In the genomic region with DNA sequence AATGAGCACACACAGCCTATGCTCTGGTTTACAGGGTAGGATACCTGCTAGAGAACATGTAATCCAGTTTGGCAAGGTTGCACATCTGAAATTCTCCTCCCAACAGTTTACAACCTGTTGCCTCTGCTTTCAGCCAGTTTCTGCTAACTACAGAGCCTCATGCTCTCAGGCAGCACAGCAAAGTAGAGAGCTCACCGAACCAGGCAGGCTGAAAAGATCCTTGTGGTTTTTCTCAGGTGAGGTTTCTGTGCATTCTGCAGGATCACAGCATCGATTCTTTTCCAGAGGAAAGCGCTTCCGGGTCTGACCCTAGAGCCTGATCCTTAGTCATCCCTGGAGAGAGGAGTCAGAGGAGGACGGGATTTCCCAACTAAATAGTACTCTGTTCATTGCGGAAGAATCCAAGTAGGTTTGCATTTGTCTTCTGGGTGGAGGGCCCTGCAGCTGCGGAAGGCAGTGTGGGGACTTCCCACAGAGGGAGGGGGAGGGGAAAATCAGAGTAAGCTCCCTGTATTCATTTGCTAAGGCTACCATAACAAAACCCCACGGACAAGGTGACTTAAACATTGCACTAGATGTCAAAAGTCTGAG, we compare ENCODE assay signal across 11 mouse cellular contexts. TPM values are rescaled to one million over a fixed set of nuclear protein-coding genes. Genes with fewer than 3 reads are reported as not detected.
DNase-seq lines count a peak whose midpoint lies in the region; ATAC-seq and TF ChIP-seq lines count a peak whose summit lies in the region.
"Had no signal": no experiment of that assay in that cellular context is flagged by ENCODE, and none has a peak within 500 bp of the region (broad histone marks: within the 10 kb centered on the region; RNA-seq: fewer than 3 reads in every experiment).

No protein-coding gene starts in this region.

- TF ChIP-seq POLR2A in ES-Bruce4 (IDR thresholded peaks at IDR 0.05; ENCODE audit: insufficient read depth, low read length) = peak; percentile 32
- TF ChIP-seq POLR2A in thymus, adult 2 months (IDR thresholded peaks at IDR 0.05; ENCODE audit: control insufficient read depth, extremely low read depth, insufficient read depth, low read length, poor library complexity) = no peak

- 51% methylated on average over 8 of the region's 8 CpGs for WGBS in heart, embryonic 12.5 days
- WGBS in intestine, embryonic 16.5 days = 40% methylated on average over 8 of the region's 8 CpGs
- WGBS in thymus, adult 2 months = 62% methylated on average over 8 of the region's 8 CpGs

- H3K4me3 ChIP-seq in heart, embryonic 12.5 days = no peak overlapping the region
- peak overlapping the region; percentile 84 for H3K4me3 ChIP-seq in ES-Bruce4 (ENCODE audit: low read depth, low read length)
- no peak overlapping the region for H3K4me3 ChIP-seq in intestine, embryonic 16.5 days (ENCODE audit: low read length)
- no peak overlapping the region for H3K4me3 ChIP-seq in thymus, adult 2 months (ENCODE audit: control insufficient read depth, insufficient read depth, low read length)
- H3K4me3 ChIP-seq: hindbrain, embryonic 10.5 days had no signal

- no peaks in the 10 kb centered on the region for H3K9me3 ChIP-seq in heart, embryonic 12.5 days (replicated peaks)
- H3K9me3 ChIP-seq in ES-Bruce4 (replicated peaks; ENCODE audit: control insufficient read depth, insufficient read depth, low read length, poor library complexity, severe bottlenecking) = no peaks in the 10 kb centered on the region; the same call in 1 of the 2 replicates
- H3K9me3 ChIP-seq in intestine, embryonic 16.5 days (ENCODE audit: control insufficient read depth, low read length) = no peaks in the 10 kb centered on the region
- H3K9me3 ChIP-seq: hindbrain, embryonic 10.5 days had no signal

- H3K27ac ChIP-seq in heart, embryonic 12.5 days (ENCODE audit: poor library complexity, severe bottlenecking) = no peak overlapping the region
- peak overlapping the region; percentile 99 for H3K27ac ChIP-seq in ES-Bruce4 (ENCODE audit: insufficient read depth, low read length)
- 0 out of 2 replicates have a peak overlapping the region, but pooled peaks have one; percentile 0 for H3K27ac ChIP-seq in intestine, embryonic 16.5 days (ENCODE audit: low read length)
- H3K27ac ChIP-seq in thymus, adult 2 months (ENCODE audit: control insufficient read depth, insufficient read depth, low read length) = peak overlapping the region; percentile 59; the same call in 1 of the 2 replicates
- H3K27ac ChIP-seq: hindbrain, embryonic 10.5 days had no signal

- 0 out of 2 replicates have a peak overlapping the region, but pooled peaks have one; percentile 24 for H3K9ac ChIP-seq in heart, embryonic 12.5 days
- H3K9ac ChIP-seq in ES-Bruce4 (ENCODE audit: low read depth, poor library complexity, severe bottlenecking) = peak overlapping the region; percentile 78
- no peak overlapping the region for H3K9ac ChIP-seq in intestine, embryonic 16.5 days (ENCODE audit: low read depth, low read length)

- intact Hi-C loops in heart, postnatal 36 days (cut with DNase I) = no loop called here

- DNase-seq in heart, postnatal 36 days = no peak
- peak; percentile 43 for DNase-seq in thymus, adult 2 months
- no peak for DNase-seq in right cerebral cortex, adult 2 months (ENCODE audit: low spot score in 2 of 2)
- no peak for DNase-seq in cerebellum, adult 11 months
- DNase-seq: adrenal gland, adult 2 months; cerebellum, postnatal 14 days had no signal

- peaks cover 10% of the 10 kb centered on the region for H3K4me1 ChIP-seq in heart, embryonic 12.5 days (replicated peaks)
- peaks cover 5% of the 10 kb centered on the region for H3K4me1 ChIP-seq in ES-Bruce4 (ENCODE audit: control insufficient read depth, insufficient read depth, low read length)
- no peaks in the 10 kb centered on the region for H3K4me1 ChIP-seq in intestine, embryonic 16.5 days (ENCODE audit: control insufficient read depth, insufficient read depth, low read length)
- peaks cover 11% of the 10 kb centered on the region for H3K4me1 ChIP-seq in thymus, adult 2 months (replicated peaks; ENCODE audit: control insufficient read depth, insufficient read depth, low read length)

- no peak for TF ChIP-seq CTCF in ES-Bruce4 (IDR thresholded peaks at IDR 0.05; ENCODE audit: low read depth, low read length)
- TF ChIP-seq CTCF in thymus, adult 2 months (IDR thresholded peaks at IDR 0.05; ENCODE audit: borderline replicate concordance, control insufficient read depth, extremely low read depth, insufficient read depth, low read length, poor library complexity) = no peak

- peak; percentile 99 for TF ChIP-seq EP300 in ES-Bruce4 (IDR thresholded peaks at IDR 0.05; ENCODE audit: insufficient read depth, low read depth, low read length)

- no peaks in the 10 kb centered on the region for H3K27me3 ChIP-seq in heart, embryonic 12.5 days (replicated peaks)
- no peaks in the 10 kb centered on the region for H3K27me3 ChIP-seq in ES-Bruce4 (ENCODE audit: control insufficient read depth, insufficient read depth, low read length, poor library complexity, severe bottlenecking)
- no peaks in the 10 kb centered on the region for H3K27me3 ChIP-seq in intestine, embryonic 16.5 days (replicated peaks; ENCODE audit: control insufficient read depth, insufficient read depth, low read length)
- no peaks in the 10 kb centered on the region for H3K27me3 ChIP-seq in thymus, adult 2 months (ENCODE audit: control insufficient read depth, insufficient read depth, low read length)

- H3K36me3 ChIP-seq in heart, embryonic 12.5 days = no peaks in the 10 kb centered on the region
- no peaks in the 10 kb centered on the region for H3K36me3 ChIP-seq in ES-Bruce4 (ENCODE audit: control insufficient read depth, insufficient read depth, low read length, poor library complexity, severe bottlenecking)
- H3K36me3 ChIP-seq in intestine, embryonic 16.5 days (ENCODE audit: control insufficient read depth, insufficient read depth, low read length) = no peaks in the 10 kb centered on the region
- H3K36me3 ChIP-seq in thymus, adult 2 months (ENCODE audit: control insufficient read depth, insufficient read depth, low read length) = no peaks in the 10 kb centered on the region
- H3K36me3 ChIP-seq: hindbrain, embryonic 10.5 days had no signal

- no peak for ATAC-seq in heart, embryonic 12.5 days (ENCODE audit: insufficient number of reproducible peaks, low FRiP score)
- ATAC-seq in intestine, embryonic 16.5 days = peak; percentile 40
- ATAC-seq in megakaryocyte-erythroid progenitor cell, adult 5-6 weeks (replicated peaks; ENCODE audit: low FRiP score, low TSS enrichment, poor library complexity, severe bottlenecking) = no peak

- no peak overlapping the region for H3K4me2 ChIP-seq in heart, embryonic 12.5 days
- no peak overlapping the region for H3K4me2 ChIP-seq in intestine, embryonic 16.5 days (ENCODE audit: low read depth, low read length)

RNA-seq across cellular contexts. Expression of a gene that starts 45.1 kb away (rescaled TPM):
- 413 and 416 TPM in 2 replicates for polyA plus RNA-seq in heart, embryonic 12.5 days (2016; fragmentation: Nextera tagmentation; extraction: Ambion mirVana)
- total RNA-seq in heart, postnatal 36 days (2021) = 100 to 1,000 TPM; 382 to 399 TPM
- 116 TPM in 2 replicates for polyA plus RNA-seq in ES-Bruce4 (2011; ENCODE audit: insufficient read depth, insufficient read length, low read depth, missing spikeins)
- polyA plus RNA-seq in intestine, embryonic 16.5 days (2015; fragmentation: Nextera tagmentation; extraction: Ambion mirVana) = 184 and 199 TPM in 2 replicates
- polyA plus RNA-seq in thymus, adult 2 months (2012; rRNA removed) = 56.5 and 59.4 TPM in 2 replicates
- total RNA-seq in megakaryocyte-erythroid progenitor cell, adult 5-6 weeks (2014; fragmentation: Nextera tagmentation) = 1.8 and 15.5 TPM in 2 replicates
- 5.1 TPM in 1 of 2 replicates, not detected in the other for total RNA-seq in megakaryocyte-erythroid progenitor cell, adult 5-6 weeks (2017)
